Mouse (Mus musculus): Measurements from ENCODE around the gene Prkar1a. TPM values are rescaled to one million over a fixed set of nuclear protein-coding genes. Genes with fewer than 3 reads are reported as not detected.
A peak's percentile ranks its signal among the peaks of the same experiment; 100 is the strongest.

Gene Prkar1a
- 421 and 429 TPM in 2 replicates for polyA plus RNA-seq (2012; rRNA removed)

DNA sequence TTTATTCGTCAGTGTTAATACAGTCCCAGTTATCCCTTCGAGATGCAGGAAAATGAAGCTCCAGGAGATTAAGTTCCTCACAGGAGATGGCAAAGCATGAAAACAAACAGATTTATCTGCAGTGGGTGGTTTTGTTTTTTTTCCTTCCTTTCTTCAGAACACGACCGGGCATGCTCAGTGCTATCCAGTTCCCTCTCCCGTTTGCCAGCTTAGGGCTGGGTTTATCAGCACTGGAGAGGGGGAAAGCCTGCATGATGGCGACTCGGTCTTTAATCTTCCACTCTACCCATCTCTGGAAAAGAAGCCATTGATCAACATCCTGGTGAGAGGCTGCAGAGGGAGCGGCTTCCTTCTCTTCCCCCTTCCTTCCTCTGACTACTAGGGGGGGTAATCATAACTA lies at the start of gene Prkar1a:
Gene Prkar1a, plus strand, starts transcription at position 200 of the 400 bp plus-strand sequence.
- H3K27ac ChIP-seq (ENCODE audit: insufficient read depth, low read length): peak within 1 kb of the TSS; percentile 93
- TF ChIP-seq POLR2A (IDR thresholded peaks at IDR 0.05; ENCODE audit: borderline replicate concordance, insufficient read depth, low read length): peak; percentile 56; the same call in 1 of the 2 replicates
- TF ChIP-seq CTCF (IDR thresholded peaks at IDR 0.05; ENCODE audit: borderline replicate concordance, insufficient read depth, low read depth, low read length): no peak
- H3K27me3 ChIP-seq (ENCODE audit: control insufficient read depth, insufficient read depth, low read length): no peaks in the 10 kb centered on the region
- H3K4me1 ChIP-seq (ENCODE audit: control insufficient read depth, insufficient read depth, low read length): peaks cover 18% of the 10 kb centered on the region; the same call in 1 of the 2 replicates
- H3K4me3 ChIP-seq (replicated peaks; ENCODE audit: insufficient read depth, low read depth, low read length): peak within 1 kb of the TSS; percentile 88
- WGBS: 4% methylated on average over 8 of the region's 8 CpGs
- peak; percentile 62 to 70 for DNase-seq

DNA sequence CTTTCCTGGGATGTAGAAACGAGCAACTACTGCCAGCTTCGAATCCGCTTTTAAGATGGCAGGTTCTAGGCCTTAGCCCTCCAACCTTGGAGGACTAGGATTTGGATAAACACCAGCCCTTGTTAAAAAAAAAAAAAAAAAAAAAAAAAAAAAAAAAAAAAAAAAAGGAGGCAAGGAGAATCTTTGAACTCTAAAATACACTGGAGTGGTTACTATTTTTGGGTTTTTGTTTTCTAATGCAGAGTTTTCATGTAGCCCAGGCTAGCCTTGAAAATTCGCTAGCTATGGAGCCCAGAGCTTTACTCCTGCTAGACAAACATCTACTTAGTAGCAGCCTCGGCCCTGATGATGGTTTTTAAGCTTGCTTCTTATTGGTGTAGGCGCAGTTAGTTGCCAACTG lies 41.6 kb upstream of the Prkar1a start:
- WGBS: 89% methylated on average over 6 of the region's 6 CpGs
- TF ChIP-seq POLR2A (IDR thresholded peaks at IDR 0.05; ENCODE audit: borderline replicate concordance, insufficient read depth, low read length): no peak
- TF ChIP-seq CTCF (IDR thresholded peaks at IDR 0.05; ENCODE audit: borderline replicate concordance, insufficient read depth, low read depth, low read length): no peak
- H3K4me1 ChIP-seq (ENCODE audit: control insufficient read depth, insufficient read depth, low read length): peaks cover 5% of the 10 kb centered on the region; the same call in 1 of the 2 replicates

DNA sequence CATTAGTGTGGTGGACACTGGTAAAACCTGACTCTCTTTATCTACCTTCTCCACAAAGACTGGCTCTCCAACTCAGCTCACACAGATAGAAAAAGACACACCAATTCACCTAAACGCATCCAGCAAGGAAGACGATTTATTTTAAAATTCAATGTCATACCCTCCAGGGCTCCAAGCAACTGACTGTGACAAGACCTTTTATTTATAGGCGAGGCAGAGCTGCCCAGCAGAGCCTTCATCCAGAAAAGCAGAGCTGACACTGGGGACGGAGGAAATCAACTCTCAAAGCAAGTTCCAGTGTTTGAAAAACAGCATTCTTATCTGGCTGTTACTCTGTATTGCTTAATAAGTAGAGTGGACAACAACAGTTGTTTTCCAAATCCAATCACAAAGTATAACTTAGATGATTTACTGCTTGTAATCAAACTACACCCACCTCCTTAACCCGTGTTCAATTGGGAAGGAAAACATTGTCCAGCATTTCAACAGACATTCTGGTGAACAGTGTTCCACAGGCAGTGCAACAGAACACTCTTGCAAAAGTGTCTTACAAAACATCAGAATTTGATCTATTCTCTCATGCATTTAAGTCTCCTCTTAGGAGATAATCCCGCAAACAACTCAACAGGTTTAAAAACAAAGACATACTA lies 40.1 kb upstream of the Prkar1a start:
- no peak for DNase-seq
- Histone ChIP-seq H3K27ac (ENCODE audit: insufficient read depth, low read length) (no peak overlapping the region), H3K27me3 (ENCODE audit: control insufficient read depth, insufficient read depth, low read length) (no peaks in the 10 kb centered on the region), H3K4me3 (replicated peaks; ENCODE audit: insufficient read depth, low read depth, low read length) (no peak overlapping the region), H3K4me1 (ENCODE audit: control insufficient read depth, insufficient read depth, low read length) (peaks cover 5% of the 10 kb centered on the region; the same call in 1 of the 2 replicates)
- WGBS: 78% methylated on average over 6 of the region's 6 CpGs
- no peak for TF ChIP-seq POLR2A (IDR thresholded peaks at IDR 0.05; ENCODE audit: borderline replicate concordance, insufficient read depth, low read length)
- no peak for TF ChIP-seq CTCF (IDR thresholded peaks at IDR 0.05; ENCODE audit: borderline replicate concordance, insufficient read depth, low read depth, low read length)

More for the DNA sequence above, 41.6 kb upstream of the Prkar1a start:
- no peak overlapping the region for H3K27ac ChIP-seq (ENCODE audit: insufficient read depth, low read length)
- no peaks in the 10 kb centered on the region for H3K27me3 ChIP-seq (ENCODE audit: control insufficient read depth, insufficient read depth, low read length)
- DNase-seq: no peak
- H3K4me3 ChIP-seq (replicated peaks; ENCODE audit: insufficient read depth, low read depth, low read length): no peak overlapping the region

DNA sequence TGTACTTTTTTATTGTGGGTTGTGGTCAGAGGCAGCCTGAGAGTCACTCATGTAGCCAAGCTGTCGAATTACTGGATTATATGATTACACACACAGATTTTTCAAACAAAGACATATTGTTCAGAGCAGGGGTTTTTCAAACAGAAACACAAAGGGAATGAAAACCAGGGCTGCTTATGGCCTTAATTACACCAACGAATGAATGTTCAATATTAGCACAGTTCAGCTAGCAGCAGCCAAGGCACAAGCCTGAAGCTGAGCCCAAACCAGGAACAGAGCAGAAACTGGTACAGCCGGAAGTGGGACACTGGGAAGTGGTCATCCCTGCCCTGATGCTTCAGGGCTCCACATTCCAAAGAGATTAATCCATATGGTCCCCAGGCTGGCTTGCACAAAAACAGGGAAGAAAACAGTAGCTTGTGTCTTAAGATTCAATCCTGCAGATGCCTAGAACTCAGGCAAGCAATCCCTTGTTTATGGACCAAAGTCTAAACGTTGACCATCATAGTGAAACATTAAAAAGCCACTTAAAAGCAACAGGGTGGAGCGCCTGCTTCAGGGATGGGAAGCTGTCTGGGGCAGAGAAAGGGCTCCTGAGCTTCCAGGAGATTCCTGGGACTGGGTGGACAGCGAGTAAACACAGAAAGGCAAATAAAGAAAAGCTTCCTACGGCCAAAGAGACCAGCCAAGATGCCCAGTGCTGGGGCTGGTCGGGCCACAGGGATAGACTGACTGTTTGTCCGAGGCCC lies 39.0 kb upstream of the Prkar1a start:
- WGBS: 18% methylated on average over 9 of the region's 9 CpGs

DNA sequence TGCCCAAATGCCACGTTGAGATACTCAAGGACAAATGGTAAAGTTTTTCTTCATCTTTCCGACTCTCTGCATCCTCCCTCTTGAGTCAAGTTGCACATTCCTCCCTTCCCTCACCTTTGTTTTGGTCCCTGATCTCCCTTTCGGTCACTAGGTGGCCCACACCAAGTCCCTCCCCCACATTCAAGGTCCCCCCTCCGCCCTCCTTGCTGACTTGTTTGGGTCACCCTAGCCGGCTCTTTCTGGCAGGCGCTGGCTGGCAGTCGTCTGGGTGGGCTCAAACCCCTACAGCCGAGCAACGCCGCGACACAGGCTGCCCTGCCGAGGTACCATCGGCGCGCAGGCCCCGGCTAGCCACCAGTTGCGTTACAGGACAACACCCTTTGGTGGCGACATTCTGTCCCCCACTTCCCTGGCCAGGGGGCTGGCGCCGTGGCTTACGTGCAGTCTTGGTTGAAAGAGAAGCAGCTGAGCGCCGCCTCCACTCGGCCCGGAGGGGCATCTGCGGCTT lies 38.4 kb upstream of the Prkar1a start:
- peaks cover 5% of the 10 kb centered on the region; the same call in 1 of the 2 replicates for H3K4me1 ChIP-seq (ENCODE audit: control insufficient read depth, insufficient read depth, low read length)
- under 1% methylated on average over 26 of the region's 26 CpGs for WGBS
- no peak for TF ChIP-seq CTCF (IDR thresholded peaks at IDR 0.05; ENCODE audit: borderline replicate concordance, insufficient read depth, low read depth, low read length)
- no peak for TF ChIP-seq POLR2A (IDR thresholded peaks at IDR 0.05; ENCODE audit: borderline replicate concordance, insufficient read depth, low read length)
- no peak for DNase-seq
- no peaks in the 10 kb centered on the region for H3K27me3 ChIP-seq (ENCODE audit: control insufficient read depth, insufficient read depth, low read length)
- peak overlapping the region; percentile 17; the same call in 1 of the 2 replicates for H3K27ac ChIP-seq (ENCODE audit: insufficient read depth, low read length)
- peak overlapping the region; percentile 76 for H3K4me3 ChIP-seq (replicated peaks; ENCODE audit: insufficient read depth, low read depth, low read length)

More for the DNA sequence above, 39.0 kb upstream of the Prkar1a start:
- TF ChIP-seq CTCF (IDR thresholded peaks at IDR 0.05; ENCODE audit: borderline replicate concordance, insufficient read depth, low read depth, low read length) (no peak), POLR2A (IDR thresholded peaks at IDR 0.05; ENCODE audit: borderline replicate concordance, insufficient read depth, low read length) (no peak)
- no peak for DNase-seq
- Histone ChIP-seq H3K4me1 (ENCODE audit: control insufficient read depth, insufficient read depth, low read length) (peaks cover 5% of the 10 kb centered on the region; the same call in 1 of the 2 replicates), H3K27ac (ENCODE audit: insufficient read depth, low read length) (no peak overlapping the region; the same call in 1 of the 2 replicates), H3K27me3 (ENCODE audit: control insufficient read depth, insufficient read depth, low read length) (no peaks in the 10 kb centered on the region), H3K4me3 (replicated peaks; ENCODE audit: insufficient read depth, low read depth, low read length) (peak overlapping the region; percentile 76)

DNA sequence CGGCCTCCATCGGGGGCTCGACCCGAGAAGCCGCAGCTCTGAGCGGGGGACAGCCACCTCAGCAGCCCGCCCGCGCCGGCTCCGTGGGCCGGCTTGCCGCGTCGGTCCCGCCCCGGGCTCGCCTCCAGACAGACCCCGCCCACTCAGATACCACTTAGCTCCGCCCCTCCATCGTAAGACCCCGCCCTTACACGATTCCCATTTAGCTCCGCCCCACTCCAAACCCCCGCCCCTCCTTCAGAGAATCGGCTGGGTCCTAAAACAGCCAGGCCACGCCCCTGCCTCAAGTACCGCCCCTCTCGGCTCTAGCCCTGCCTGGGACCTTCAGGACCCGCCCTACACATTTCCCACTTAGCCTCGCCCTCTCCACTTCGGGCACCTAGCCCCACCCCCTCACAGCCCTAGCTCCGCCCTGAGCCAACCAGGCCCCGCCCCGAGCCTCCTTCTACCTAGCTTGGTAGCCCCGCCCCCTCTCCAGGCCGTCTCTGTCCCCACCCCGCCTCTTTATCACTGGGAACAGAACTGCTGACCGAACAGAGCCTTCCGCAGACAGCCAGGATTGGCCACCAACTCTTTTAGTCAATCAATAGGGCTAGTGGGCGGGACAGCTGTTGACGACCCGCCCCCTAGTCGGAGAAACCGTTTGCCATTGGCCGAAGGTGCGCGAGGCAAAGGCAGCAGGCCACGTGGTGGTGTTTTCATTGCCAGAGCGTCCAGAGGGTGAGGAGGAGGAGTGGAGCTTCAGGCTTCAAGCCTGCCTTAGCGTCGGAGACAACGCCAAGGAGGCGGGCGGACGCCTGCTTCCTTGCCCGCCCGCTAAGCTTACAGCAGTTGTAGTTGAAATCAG lies 37.7 kb upstream of the Prkar1a start, which contains the start of gene Wipi1:
Gene Wipi1, minus strand, starts transcription at position 665 of the 847 bp plus-strand sequence.
- Histone ChIP-seq H3K4me1 (ENCODE audit: control insufficient read depth, insufficient read depth, low read length) (peaks cover 5% of the 10 kb centered on the region; the same call in 1 of the 2 replicates), H3K27me3 (ENCODE audit: control insufficient read depth, insufficient read depth, low read length) (no peaks in the 10 kb centered on the region), H3K4me3 (replicated peaks; ENCODE audit: insufficient read depth, low read depth, low read length) (peak within 1 kb of the TSS; percentile 76), H3K27ac (ENCODE audit: insufficient read depth, low read length) (peak within 1 kb of the TSS; percentile 17; the same call in 1 of the 2 replicates)
- TF ChIP-seq CTCF (IDR thresholded peaks at IDR 0.05; ENCODE audit: borderline replicate concordance, insufficient read depth, low read depth, low read length): no peak
- TF ChIP-seq POLR2A (IDR thresholded peaks at IDR 0.05; ENCODE audit: borderline replicate concordance, insufficient read depth, low read length): peak; percentile 34; the same call in 1 of the 2 replicates
- peak; percentile 97 for DNase-seq
- WGBS: 1% methylated on average over 58 of the region's 58 CpGs

All from cerebellum, adult 2 months (tissue).